Mouse (Mus musculus) embryonic fibroblast, embryonic 13.5 days (primary cell): Measurements from ENCODE around the gene Mef2c.

Experiments used
- CTCF ChIP-seq: IDR thresholded peaks from 2 replicates; pipeline ENCODE4 v1.5.1; 2011; ENCODE audit warnings: mild to moderate bottlenecking, control low read depth, low read length, moderate library complexity, borderline replicate concordance; ENCODE audit not compliant: insufficient read depth
- POLR2A ChIP-seq: IDR thresholded peaks from 2 replicates; pipeline ENCODE4 v1.6.1; 2011; ENCODE audit warnings: low read depth, mild to moderate bottlenecking, control low read depth, low read length, moderate library complexity

DNA sequence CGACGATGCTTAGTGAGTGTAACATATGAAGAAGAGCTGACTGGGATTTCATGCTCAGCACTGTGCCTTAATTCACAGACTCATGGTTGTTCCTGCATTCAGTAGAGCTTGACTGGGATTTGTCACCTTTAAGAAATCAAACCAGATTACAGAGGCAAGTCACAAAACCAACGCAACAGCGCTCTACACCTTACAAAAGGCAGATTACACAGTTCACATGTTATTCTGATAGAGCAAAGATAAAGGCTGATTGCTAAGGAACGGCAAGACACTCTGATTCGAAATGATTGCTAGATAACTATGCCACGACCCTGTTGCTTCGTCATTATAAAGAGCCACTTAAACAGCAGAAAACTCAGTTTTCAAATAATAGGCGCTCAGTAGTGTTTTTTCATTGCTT is 24.1 kb downstream of the Mef2c start:
- TF ChIP-seq POLR2A (no peak), CTCF (no peak)
